Mouse (Mus musculus): ENCODE data around the gene Cactin. TPM values are rescaled to one million over a fixed set of nuclear protein-coding genes. Genes with fewer than 3 reads are reported as not detected.

Cactin gene
- polyA plus RNA-seq, 1 experiment: 48.1 TPM

GRCm38 (mm10) chr10:81315587-81315986 lies 5.3 kb upstream of the Cactin start:
- Histone ChIP-seq H3K79me2 (ENCODE audit: control insufficient read depth, insufficient read depth) (no peaks in the 10 kb centered on the region), H3K36me3 (ENCODE audit: control insufficient read depth, insufficient read depth) (peaks cover 31% of the 10 kb centered on the region), H3ac (ENCODE audit: control insufficient read depth, insufficient read length, low read depth) (no peak overlapping the region), H3K27me3 (ENCODE audit: control insufficient read depth, insufficient read depth, insufficient read length) (no peaks in the 10 kb centered on the region), H3K79me3 (ENCODE audit: low read depth) (no peaks in the 10 kb centered on the region), H3K4me3 (ENCODE audit: insufficient read depth, poor library complexity, severe bottlenecking) (no peak overlapping the region)
- TF ChIP-seq USF1 (IDR thresholded peaks at IDR 0.05; ENCODE audit: low read depth): no peak
- TF ChIP-seq CEBPB (IDR thresholded peaks at IDR 0.05; ENCODE audit: low read depth): no peak
- no peak for TF ChIP-seq MAX (IDR thresholded peaks at IDR 0.05)
- no peak for TF ChIP-seq MYOD1 (IDR thresholded peaks at IDR 0.05; ENCODE audit: control insufficient read depth, insufficient read length, low read depth)
- no peak for TF ChIP-seq MYOG (IDR thresholded peaks at IDR 0.05; ENCODE audit: control insufficient read depth, extremely low read depth, insufficient read length)
- no peak for TF ChIP-seq FOSL1 (IDR thresholded peaks at IDR 0.05; ENCODE audit: insufficient read depth, low read length, poor library complexity, severe bottlenecking)
- TF ChIP-seq CTCF (IDR thresholded peaks at IDR 0.05; ENCODE audit: control insufficient read depth, insufficient read depth, insufficient read length): no peak

GRCm38 (mm10) chr10:81316338-81317060 lies 4.4 kb upstream of the Cactin start:
- H3K4me3 ChIP-seq (ENCODE audit: insufficient read depth, poor library complexity, severe bottlenecking): no peak overlapping the region
- H3K36me3 ChIP-seq (ENCODE audit: control insufficient read depth, insufficient read depth): peaks cover 31% of the 10 kb centered on the region
- H3K79me3 ChIP-seq (ENCODE audit: low read depth): peaks cover 3% of the 10 kb centered on the region
- H3K27me3 ChIP-seq (ENCODE audit: control insufficient read depth, insufficient read depth, insufficient read length): no peaks in the 10 kb centered on the region
- no peak for TF ChIP-seq USF1 (IDR thresholded peaks at IDR 0.05; ENCODE audit: low read depth)
- no peak for TF ChIP-seq FOSL1 (IDR thresholded peaks at IDR 0.05; ENCODE audit: insufficient read depth, low read length, poor library complexity, severe bottlenecking)
- peak; percentile 10 for TF ChIP-seq CTCF (IDR thresholded peaks at IDR 0.05; ENCODE audit: control insufficient read depth, insufficient read depth, insufficient read length)
- H3ac ChIP-seq (ENCODE audit: control insufficient read depth, insufficient read length, low read depth): no peak overlapping the region
- H3K79me2 ChIP-seq (ENCODE audit: control insufficient read depth, insufficient read depth): peaks cover 6% of the 10 kb centered on the region

GRCm38 (mm10) chr10:81317273-81317672 lies 3.6 kb upstream of the Cactin start:
- H3ac ChIP-seq (ENCODE audit: control insufficient read depth, insufficient read length, low read depth): no peak overlapping the region
- peaks cover 13% of the 10 kb centered on the region for H3K79me2 ChIP-seq (ENCODE audit: control insufficient read depth, insufficient read depth)
- no peak overlapping the region for H3K4me3 ChIP-seq (ENCODE audit: insufficient read depth, poor library complexity, severe bottlenecking)
- TF ChIP-seq CTCF (IDR thresholded peaks at IDR 0.05; ENCODE audit: control insufficient read depth, insufficient read depth, insufficient read length) (no peak), FOSL1 (IDR thresholded peaks at IDR 0.05; ENCODE audit: insufficient read depth, low read length, poor library complexity, severe bottlenecking) (no peak), CEBPB (IDR thresholded peaks at IDR 0.05; ENCODE audit: low read depth) (no peak), USF1 (IDR thresholded peaks at IDR 0.05; ENCODE audit: low read depth) (no peak)
- peaks cover 11% of the 10 kb centered on the region for H3K79me3 ChIP-seq (ENCODE audit: low read depth)
- H3K27me3 ChIP-seq (ENCODE audit: control insufficient read depth, insufficient read depth, insufficient read length): no peaks in the 10 kb centered on the region
- H3K36me3 ChIP-seq (ENCODE audit: control insufficient read depth, insufficient read depth): peaks cover 33% of the 10 kb centered on the region

GRCm38 (mm10) chr10:81318589-81319329 lies 2.1 kb upstream of the Cactin start:
- H3K79me3 ChIP-seq (ENCODE audit: low read depth): peaks cover 18% of the 10 kb centered on the region
- H3K27me3 ChIP-seq (ENCODE audit: control insufficient read depth, insufficient read depth, insufficient read length): no peaks in the 10 kb centered on the region
- no peak overlapping the region for H3K4me3 ChIP-seq (ENCODE audit: insufficient read depth, poor library complexity, severe bottlenecking)
- H3K79me2 ChIP-seq (ENCODE audit: control insufficient read depth, insufficient read depth): peaks cover 28% of the 10 kb centered on the region
- peaks cover 42% of the 10 kb centered on the region for H3K36me3 ChIP-seq (ENCODE audit: control insufficient read depth, insufficient read depth)
- H3ac ChIP-seq (ENCODE audit: control insufficient read depth, insufficient read length, low read depth): peak overlapping the region; percentile 47
- TF ChIP-seq MYOG (IDR thresholded peaks at IDR 0.05; ENCODE audit: control insufficient read depth, extremely low read depth, insufficient read length) (no peak), MAX (IDR thresholded peaks at IDR 0.05) (no peak), MYOD1 (IDR thresholded peaks at IDR 0.05; ENCODE audit: control insufficient read depth, insufficient read length, low read depth) (no peak), FOSL1 (IDR thresholded peaks at IDR 0.05; ENCODE audit: insufficient read depth, low read length, poor library complexity, severe bottlenecking) (no peak), USF1 (IDR thresholded peaks at IDR 0.05; ENCODE audit: low read depth) (no peak), CTCF (IDR thresholded peaks at IDR 0.05; ENCODE audit: control insufficient read depth, insufficient read depth, insufficient read length) (no peak), CEBPB (IDR thresholded peaks at IDR 0.05; ENCODE audit: low read depth) (no peak)

GRCm38 (mm10) chr10:81319330-81319699 lies 1.6 kb upstream of the Cactin start:
- peak overlapping the region; percentile 99 for H3K4me3 ChIP-seq (ENCODE audit: insufficient read depth, poor library complexity, severe bottlenecking)
- peak overlapping the region; percentile 77 for H3ac ChIP-seq (ENCODE audit: control insufficient read depth, insufficient read length, low read depth)
- H3K36me3 ChIP-seq (ENCODE audit: control insufficient read depth, insufficient read depth): peaks cover 46% of the 10 kb centered on the region
- no peaks in the 10 kb centered on the region for H3K27me3 ChIP-seq (ENCODE audit: control insufficient read depth, insufficient read depth, insufficient read length)
- peaks cover 18% of the 10 kb centered on the region for H3K79me3 ChIP-seq (ENCODE audit: low read depth)
- TF ChIP-seq MYOD1 (IDR thresholded peaks at IDR 0.05; ENCODE audit: control insufficient read depth, insufficient read length, low read depth) (no peak), USF1 (IDR thresholded peaks at IDR 0.05; ENCODE audit: low read depth) (no peak), MYOG (IDR thresholded peaks at IDR 0.05; ENCODE audit: control insufficient read depth, extremely low read depth, insufficient read length) (no peak), MAX (IDR thresholded peaks at IDR 0.05) (no peak), FOSL1 (IDR thresholded peaks at IDR 0.05; ENCODE audit: insufficient read depth, low read length, poor library complexity, severe bottlenecking) (no peak), CTCF (IDR thresholded peaks at IDR 0.05; ENCODE audit: control insufficient read depth, insufficient read depth, insufficient read length) (no peak), CEBPB (IDR thresholded peaks at IDR 0.05; ENCODE audit: low read depth) (no peak)
- H3K79me2 ChIP-seq (ENCODE audit: control insufficient read depth, insufficient read depth): peaks cover 30% of the 10 kb centered on the region
